Mouse (Mus musculus): ENCODE measurements around the gene Fam78a. TPM values are rescaled to one million over a fixed set of nuclear protein-coding genes. Genes with fewer than 3 reads are reported as not detected.

The Fam78a gene
- total and polyA plus RNA-seq, 3 experiments: 16.0 to 17.4 TPM; not detected in 1

DNA sequence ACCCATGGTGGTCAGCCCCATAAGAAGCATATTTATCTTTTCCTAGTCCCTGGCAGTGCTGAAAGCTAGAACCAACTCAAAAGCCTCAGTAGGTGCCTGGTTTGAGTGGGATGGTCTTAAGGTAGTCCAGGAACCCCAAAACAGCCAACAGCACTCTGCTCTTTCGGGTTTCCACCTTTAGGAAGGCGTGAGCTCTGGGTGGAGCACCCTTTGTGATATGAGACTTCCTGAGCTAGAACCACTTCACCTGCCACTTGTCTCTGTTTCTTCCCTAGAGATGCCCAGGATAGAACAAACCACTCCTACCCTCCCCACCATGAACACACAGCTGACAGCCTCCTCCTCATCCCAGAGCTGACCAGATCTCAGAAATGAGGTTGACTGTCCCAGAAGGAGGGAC is 27.3 kb downstream of the Fam78a start:
- Histone ChIP-seq H3K79me2 (ENCODE audit: control insufficient read depth, insufficient read depth, low read length, poor library complexity) (no peaks in the 10 kb centered on the region), H3K9me3 (replicated peaks; ENCODE audit: insufficient read depth, low read length) (no peaks in the 10 kb centered on the region), H3K4me3 (ENCODE audit: control insufficient read depth in 1 of 2, insufficient read depth in 1 of 2, low read depth in 2 of 2, low read length in 2 of 2) (0 out of 4 replicates have a peak overlapping the region, but pooled peaks of 1 of the 2 experiments have one; percentile 1), H3K27me3 (ENCODE audit: control insufficient read depth in 1 of 2, insufficient read depth in 2 of 2, low read length in 2 of 2) (no peaks in the 10 kb centered on the region), H3K27ac (ENCODE audit: control insufficient read depth, low read depth, low read length) (peak overlapping the region; percentile 89), H3K9ac (ENCODE audit: control insufficient read depth, low read depth, low read length, poor library complexity, severe bottlenecking) (peak overlapping the region; percentile 61; the same call in 1 of the 2 replicates), H3K4me1 (ENCODE audit: control insufficient read depth in 1 of 2, insufficient read depth in 2 of 2, low read length in 2 of 2) (peaks cover 24 to 44% of the 10 kb centered on the region in 2 experiments), H3K36me3 (ENCODE audit: control insufficient read depth in 1 of 2, insufficient read depth in 2 of 2, low read length in 2 of 2) (peaks cover 0 to 35% of the 10 kb centered on the region in 2 experiments; a peak in 2 of 4 replicates)
- TF ChIP-seq ZNF384 (IDR thresholded peaks at IDR 0.05; ENCODE audit: low read depth, low read length) (no peak), ZC3H11A (IDR thresholded peaks at IDR 0.05; ENCODE audit: low read depth, low read length) (no peak), KAT2A (conservative IDR thresholded peaks at IDR 0.05; ENCODE audit: low read depth, low read length) (no peak), ELF1 (IDR thresholded peaks at IDR 0.05; ENCODE audit: low read depth, low read length) (peak; percentile 20; the same call in 1 of the 2 replicates), HCFC1 (IDR thresholded peaks at IDR 0.05; ENCODE audit: low read depth, low read length) (peak; percentile 62; the same call in 1 of the 2 replicates), POLR2AphosphoS2 (IDR thresholded peaks at IDR 0.05; ENCODE audit: low read length) (0 out of 2 replicates have a peak, but pooled peaks have one; percentile 1), GATA1 (IDR thresholded peaks at IDR 0.05; ENCODE audit: low read depth, low read length) (peak; percentile 57; the same call in 1 of the 2 replicates), NRF1 (IDR thresholded peaks at IDR 0.05; ENCODE audit: insufficient read depth, low read depth, low read length, poor library complexity, severe bottlenecking) (no peak), EP300 (IDR thresholded peaks at IDR 0.05; ENCODE audit: low read depth in 1 of 2, low read length in 2 of 2) (peak; percentile 6 to 73; a peak in 2 of 4 replicates), BHLHE40 (IDR thresholded peaks at IDR 0.05; ENCODE audit: borderline replicate concordance, low read depth, low read length) (peak; percentile 45; the same call in 1 of the 2 replicates), MAFK (IDR thresholded peaks at IDR 0.05; ENCODE audit: borderline replicate concordance, low read depth, low read length) (no peak), ETS1 (IDR thresholded peaks at IDR 0.05; ENCODE audit: low read depth, low read length) (peak; percentile 60), NELFE (IDR thresholded peaks at IDR 0.05; ENCODE audit: low read depth, low read length) (no peak), CTCF (IDR thresholded peaks at IDR 0.05 in 2 of 3, conservative IDR thresholded peaks at IDR 0.05 in 1 of 3; ENCODE audit: control insufficient read depth in 1 of 3, insufficient read depth in 1 of 3, low read depth in 2 of 3, low read length in 3 of 3, poor library complexity in 1 of 3, severe bottlenecking in 1 of 3) (no peak), TCF12 (IDR thresholded peaks at IDR 0.05; ENCODE audit: low read depth, low read length) (peak; percentile 49; the same call in 1 of the 2 replicates), POLR2AphosphoS5 (IDR thresholded peaks at IDR 0.05; ENCODE audit: borderline replicate concordance, low read depth, low read length) (no peak), SIN3A (IDR thresholded peaks at IDR 0.05; ENCODE audit: low read length) (peak; percentile 99), RAD21 (IDR thresholded peaks at IDR 0.05; ENCODE audit: low read depth, low read length) (no peak), ZMIZ1 (IDR thresholded peaks at IDR 0.05; ENCODE audit: low read depth, low read length) (peak; percentile 12; the same call in 1 of the 2 replicates), UBTF (IDR thresholded peaks at IDR 0.05; ENCODE audit: borderline replicate concordance, insufficient read depth, low read depth, low read length) (no peak), TBP (IDR thresholded peaks at IDR 0.05; ENCODE audit: low read depth, low read length) (peak; percentile 55; the same call in 1 of the 2 replicates), MAZ (IDR thresholded peaks at IDR 0.05; ENCODE audit: low read depth, low read length) (no peak), ZKSCAN1 (IDR thresholded peaks at IDR 0.05; ENCODE audit: low read depth, low read length) (no peak), CHD1 (IDR thresholded peaks at IDR 0.05; ENCODE audit: low read depth, low read length) (no peak), SMC3 (IDR thresholded peaks at IDR 0.05; ENCODE audit: low read depth, low read length) (no peak), CHD2 (IDR thresholded peaks at IDR 0.05; ENCODE audit: low read length) (no peak), MXI1 (IDR thresholded peaks at IDR 0.05; ENCODE audit: low read depth, low read length) (peak; percentile 64), MYB (IDR thresholded peaks at IDR 0.05; ENCODE audit: low read depth, low read length) (no peak), JUND (IDR thresholded peaks at IDR 0.05; ENCODE audit: low read depth, low read length) (no peak), MAX (IDR thresholded peaks at IDR 0.05; ENCODE audit: low read length) (no peak), MEF2A (IDR thresholded peaks at IDR 0.05; ENCODE audit: extremely low read depth, insufficient replicate concordance, low read depth, low read length, poor library complexity, severe bottlenecking) (no peak), POLR2A (IDR thresholded peaks at IDR 0.05; ENCODE audit: control insufficient read depth in 1 of 2, insufficient read depth in 1 of 2, low read depth in 1 of 2, low read length in 2 of 2, poor library complexity in 1 of 2) (peak in 1 of 2 experiments; percentile 54; a peak in 2 of 4 replicates), RCOR1 (IDR thresholded peaks at IDR 0.05; ENCODE audit: low read depth, low read length) (no peak; the same call in 1 of the 2 replicates), USF2 (IDR thresholded peaks at IDR 0.05; ENCODE audit: borderline replicate concordance in 1 of 2, insufficient read depth in 1 of 2, low read depth in 1 of 2, low read length in 2 of 2) (no peak)
- peak; percentile 92 for DNase-seq (ENCODE audit: low read depth, low spot score)

All from MEL (cell line).